Mouse (Mus musculus): ENCODE measurements around the gene Nav2. TPM values are rescaled to one million over a fixed set of nuclear protein-coding genes. Genes with fewer than 3 reads are reported as not detected.
A peak's percentile ranks its signal among the peaks of the same experiment; 100 is the strongest.

Gene Nav2
- polyA plus RNA-seq, 1 experiment = 30.3 TPM

DNA sequence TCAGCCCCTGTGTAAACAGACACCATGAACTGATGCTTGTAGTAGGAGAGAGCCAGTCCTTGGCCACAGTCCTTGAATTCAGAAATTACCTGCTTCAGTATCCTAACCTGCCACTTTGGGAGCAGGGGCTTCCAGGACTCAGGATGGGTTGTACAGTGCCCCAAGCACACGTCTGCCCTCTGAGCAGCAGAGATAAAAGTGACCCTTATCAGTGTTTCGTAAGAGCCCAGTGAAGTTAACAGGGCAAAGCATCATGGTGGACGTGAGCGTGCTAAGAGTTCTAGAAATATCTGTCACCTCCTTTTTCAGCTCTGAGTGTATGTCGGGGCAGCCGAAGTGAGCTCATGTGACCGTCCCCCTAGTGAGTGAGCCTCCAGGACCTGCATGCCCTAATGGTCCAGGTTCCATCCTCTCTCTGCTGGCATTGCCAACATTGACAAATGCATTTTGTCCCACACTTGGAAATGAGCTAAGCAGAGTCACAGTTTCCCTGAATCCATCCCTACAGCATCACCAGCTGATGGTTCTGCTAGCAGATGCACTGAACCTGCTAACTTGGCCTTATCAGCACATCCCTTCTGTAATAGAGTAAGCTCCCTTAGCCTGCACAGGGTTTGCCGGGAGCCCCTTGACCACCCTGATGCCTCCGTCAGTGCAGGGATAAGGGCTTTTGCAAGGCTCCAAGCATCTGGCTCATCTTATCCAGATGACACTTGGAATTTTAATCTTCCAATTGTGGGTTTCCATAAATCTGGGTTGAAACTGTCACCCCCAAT, 418.6 kb downstream of the Nav2 start:
- DNase-seq (ENCODE audit: low read depth) = no peak

DNA sequence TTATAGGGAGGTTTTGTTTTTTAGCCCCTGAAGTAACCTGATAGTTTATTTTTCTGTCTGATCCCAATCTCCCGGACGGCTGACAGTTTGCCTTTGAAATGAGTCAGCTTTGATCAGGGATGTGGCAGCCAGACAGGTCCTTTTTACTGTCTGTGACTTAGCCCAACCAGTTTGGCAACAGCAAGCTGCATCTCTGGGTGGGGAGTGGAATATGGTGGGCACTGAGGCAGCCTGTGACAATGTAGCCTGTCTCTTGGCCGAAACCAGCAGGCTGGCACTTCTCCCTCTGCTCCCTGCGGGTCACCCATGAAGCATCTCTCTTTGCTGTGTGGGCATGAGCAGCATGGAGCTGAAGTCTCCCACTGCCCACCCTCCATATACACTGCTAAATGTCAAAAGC, 421.7 kb downstream of the Nav2 start:
- no peak for DNase-seq (ENCODE audit: low read depth)

DNA sequence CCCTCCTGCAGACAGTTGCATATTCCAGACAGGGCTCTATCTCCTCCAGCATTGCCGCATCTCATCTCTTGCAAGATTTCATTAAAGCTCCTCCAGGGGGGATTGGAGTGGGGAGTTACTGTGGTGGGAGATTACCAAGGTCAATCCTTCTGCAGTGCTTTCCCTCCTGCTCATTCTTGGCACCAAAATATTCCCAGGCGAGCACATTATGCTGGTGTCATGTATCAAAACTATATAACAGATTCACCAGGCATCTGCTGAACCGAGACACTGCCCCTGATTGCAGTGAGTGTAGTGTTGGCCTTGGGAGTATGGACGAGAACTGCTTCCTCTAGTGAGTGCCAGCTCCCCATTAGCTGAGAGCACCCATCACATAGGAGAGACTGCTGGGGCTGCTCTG, 423.4 kb downstream of the Nav2 start:
- no peak for DNase-seq (ENCODE audit: low read depth)

DNA sequence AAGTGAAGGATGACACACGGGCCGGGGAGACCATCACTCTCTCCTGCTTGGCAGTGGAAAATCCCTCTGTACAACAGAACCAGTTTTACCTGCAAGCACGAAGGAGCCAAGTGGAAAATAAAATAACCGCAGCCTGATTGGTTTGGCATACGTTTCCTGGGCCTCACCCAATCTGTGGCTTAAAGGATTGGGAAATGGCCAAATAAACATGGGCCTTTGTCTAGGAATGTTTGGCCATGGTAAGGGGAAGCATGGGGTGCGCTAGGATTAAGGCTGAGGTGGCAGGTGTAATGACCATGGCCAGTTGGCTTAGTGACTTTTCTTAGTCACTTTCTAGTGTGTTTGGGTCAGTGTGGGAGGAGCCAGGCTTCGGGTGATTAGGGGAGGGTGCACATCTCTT, 424.1 kb downstream of the Nav2 start:
- DNase-seq (ENCODE audit: low read depth) = peak; percentile 83

DNA sequence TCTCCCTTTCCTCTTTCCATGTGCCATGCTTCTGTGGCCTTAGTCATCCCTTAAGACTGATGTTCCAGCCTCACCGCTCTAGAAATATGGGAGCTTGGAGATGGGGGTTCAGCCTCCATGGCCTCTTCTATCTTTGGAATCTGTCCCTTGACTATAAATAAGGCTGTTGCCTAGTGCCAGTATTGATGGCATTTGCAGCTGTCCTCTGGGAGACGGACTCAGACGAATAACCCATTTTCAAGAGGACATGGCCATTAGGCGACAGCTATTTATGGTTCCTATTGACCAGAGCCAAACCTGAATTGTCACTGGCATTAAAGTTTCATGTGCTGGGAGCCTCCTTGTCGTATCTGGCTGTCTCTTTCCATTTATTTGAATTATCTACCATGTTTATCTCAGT, 425.6 kb downstream of the Nav2 start:
- DNase-seq (ENCODE audit: low read depth) = no peak

DNA sequence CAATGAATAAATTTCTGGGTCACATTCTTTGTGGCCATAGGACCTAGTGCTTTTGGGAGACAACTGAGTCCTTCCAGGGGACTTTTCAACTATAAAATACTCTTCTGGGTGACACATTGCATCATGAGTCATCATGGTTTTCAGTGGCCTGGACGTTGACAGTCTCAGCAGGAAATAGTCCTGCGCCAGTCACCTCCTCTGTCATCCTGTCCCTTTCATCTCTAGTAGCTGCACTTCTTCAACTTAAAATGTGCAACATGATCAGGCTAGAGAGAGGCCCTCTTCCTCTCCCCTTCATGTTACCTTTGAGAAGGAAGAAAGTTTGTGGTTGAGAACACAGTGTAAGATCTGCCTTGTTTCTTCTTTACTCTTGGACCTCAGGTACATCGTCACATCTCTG, 426.5 kb downstream of the Nav2 start:
- no peak for DNase-seq (ENCODE audit: low read depth)

DNA sequence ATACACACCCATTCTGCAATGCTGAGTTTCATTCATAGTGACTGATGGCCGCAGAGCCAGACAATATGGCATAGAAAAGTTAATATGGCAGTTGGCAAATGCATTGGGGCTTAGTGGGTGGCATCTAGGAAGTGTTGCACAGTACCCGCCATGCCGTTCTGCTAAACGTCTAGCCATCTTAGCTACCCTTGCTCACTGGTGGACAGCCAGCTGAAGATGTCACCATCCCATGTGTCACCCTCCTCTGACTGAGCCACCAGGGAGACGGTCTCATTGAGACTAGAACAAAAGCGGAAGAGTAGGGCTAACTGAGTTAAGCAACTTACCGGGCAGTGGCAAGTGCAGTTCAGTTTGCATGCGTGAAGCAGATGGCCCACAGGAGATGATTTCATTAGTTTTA, 428.2 kb downstream of the Nav2 start:
- no peak for DNase-seq (ENCODE audit: low read depth)

DNA sequence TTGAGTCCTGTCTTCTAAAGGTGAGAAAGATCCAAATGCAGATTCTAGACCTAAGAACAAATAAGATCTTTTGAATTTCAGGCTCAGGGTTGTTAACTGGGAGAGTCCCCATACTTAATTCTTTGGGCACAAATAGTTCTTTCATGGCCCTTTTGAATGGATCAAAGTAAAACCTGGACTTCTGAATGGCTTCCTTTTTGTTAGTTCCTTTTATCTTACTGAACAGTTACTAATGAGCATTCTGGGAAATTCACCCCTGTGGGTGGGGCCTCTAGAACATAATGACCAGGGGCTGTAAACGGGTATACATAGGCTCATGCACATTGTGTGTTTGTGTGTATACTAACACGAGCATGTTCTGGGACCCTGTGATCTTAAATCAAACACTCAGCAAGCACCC, 429.2 kb downstream of the Nav2 start:
- no peak for DNase-seq (ENCODE audit: low read depth)

DNA sequence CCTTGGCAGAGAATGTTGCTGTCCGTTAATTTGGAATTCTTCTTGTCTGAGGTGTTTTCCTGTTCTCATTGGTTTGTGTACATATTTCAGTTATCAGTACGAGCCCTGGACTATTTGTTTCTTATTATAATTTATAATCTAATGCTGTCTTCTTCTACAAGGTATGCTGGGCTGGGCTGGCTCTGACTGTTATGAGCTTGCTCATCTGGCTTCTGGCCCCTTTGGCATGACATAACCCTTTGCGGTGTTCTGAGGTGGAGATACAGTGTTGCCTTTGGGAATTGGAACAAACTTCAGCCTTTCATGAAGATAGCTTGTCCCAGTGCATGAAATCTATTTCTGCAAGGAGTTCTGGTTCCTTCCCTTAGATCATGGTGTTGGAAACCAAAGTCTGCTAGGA, 431.4 kb downstream of the Nav2 start:
- DNase-seq (ENCODE audit: low read depth) = no peak

DNA sequence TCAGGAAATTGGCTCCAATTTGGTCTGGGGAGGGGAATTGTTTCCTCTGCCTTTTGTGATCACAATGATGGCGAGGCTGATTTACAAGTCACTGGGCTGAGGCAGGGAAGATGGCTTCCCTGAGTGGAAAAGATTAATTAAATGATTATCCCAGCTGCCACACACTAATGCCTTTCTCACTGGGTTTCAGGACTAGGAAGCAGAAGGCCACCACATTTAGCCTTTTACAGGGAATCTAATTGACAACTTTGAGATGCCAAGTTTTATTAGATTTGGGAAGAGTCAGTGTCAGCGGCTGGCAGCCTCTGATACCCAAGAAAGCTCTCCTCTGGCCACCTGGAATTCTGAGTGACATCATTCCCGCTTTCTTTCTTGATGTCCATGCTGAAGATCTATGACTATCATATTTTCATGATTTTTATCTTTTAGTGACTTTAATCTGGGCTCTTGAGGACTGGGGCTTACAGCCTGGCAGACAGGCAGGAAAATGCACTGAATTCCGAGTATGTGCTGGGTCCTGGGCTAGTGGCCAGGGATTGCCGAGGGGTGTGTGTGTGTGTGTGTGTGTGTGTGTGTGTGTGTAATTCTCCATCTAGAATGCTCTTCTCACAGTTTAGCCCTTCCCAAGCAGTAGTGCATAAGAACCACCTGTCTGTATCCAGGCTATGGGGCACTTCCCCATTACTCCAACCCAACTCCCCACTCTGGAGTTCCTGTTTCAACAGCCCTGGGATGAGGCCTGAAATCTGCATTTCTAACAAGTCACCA, 432.8 kb downstream of the Nav2 start:
- no peak for DNase-seq (ENCODE audit: low read depth)

DNA sequence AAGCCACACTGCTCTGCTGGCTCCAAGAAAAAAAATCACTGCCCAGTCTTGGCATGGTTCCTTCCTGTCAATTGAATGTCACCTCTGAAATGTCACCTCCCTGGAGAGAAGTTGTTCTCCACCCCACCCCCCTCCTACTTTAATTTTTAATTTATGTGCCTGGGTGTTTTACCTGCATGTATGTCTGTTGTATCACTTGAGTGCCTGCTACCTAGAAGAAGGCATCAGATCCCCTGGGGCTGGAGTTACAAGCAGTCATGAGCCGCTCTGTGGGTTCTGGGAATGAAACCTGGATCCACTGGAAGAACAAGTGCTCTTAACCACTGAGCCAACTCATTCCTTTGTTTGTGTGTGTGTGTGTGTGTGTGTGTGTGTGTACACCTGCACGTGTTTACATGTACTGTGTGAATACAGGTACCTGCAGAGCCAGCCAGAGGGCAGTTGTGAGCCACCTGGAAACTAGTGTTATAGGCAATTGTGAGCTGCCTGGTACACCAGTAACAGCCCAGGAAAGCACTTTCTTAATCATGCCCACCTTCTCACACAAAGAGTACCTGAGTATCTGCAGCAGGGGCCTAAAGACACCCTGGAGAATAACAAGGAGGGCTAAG, 433.5 kb downstream of the Nav2 start:
- DNase-seq (ENCODE audit: low read depth) = peak; percentile 44

DNA sequence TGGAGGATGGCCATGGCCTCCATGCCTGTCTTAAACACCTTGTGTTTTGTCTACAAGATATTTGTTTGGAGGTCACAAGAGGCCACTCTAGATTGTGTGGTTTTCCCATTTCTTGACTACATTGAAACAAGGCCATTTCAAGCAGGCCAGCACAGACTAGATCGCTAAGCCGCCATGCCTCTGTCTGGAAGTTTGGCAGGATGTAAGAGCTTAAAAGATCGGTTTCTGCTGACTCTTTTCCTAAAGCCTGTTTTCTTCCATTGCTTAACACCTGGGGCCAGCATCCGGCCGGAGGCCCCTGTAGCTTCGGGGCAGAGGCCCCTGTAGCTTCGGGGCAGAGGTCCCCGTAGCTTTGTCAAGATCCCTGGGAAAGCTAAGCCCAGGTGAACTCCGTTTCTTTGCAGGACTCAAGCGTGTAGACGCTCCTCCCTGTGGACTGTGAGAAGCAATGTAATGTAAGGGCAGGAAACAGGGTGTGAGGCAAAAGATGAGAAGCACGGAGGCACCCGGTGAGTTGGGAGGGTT, 434.1 kb downstream of the Nav2 start:
- DNase-seq (ENCODE audit: low read depth) = no peak

DNA sequence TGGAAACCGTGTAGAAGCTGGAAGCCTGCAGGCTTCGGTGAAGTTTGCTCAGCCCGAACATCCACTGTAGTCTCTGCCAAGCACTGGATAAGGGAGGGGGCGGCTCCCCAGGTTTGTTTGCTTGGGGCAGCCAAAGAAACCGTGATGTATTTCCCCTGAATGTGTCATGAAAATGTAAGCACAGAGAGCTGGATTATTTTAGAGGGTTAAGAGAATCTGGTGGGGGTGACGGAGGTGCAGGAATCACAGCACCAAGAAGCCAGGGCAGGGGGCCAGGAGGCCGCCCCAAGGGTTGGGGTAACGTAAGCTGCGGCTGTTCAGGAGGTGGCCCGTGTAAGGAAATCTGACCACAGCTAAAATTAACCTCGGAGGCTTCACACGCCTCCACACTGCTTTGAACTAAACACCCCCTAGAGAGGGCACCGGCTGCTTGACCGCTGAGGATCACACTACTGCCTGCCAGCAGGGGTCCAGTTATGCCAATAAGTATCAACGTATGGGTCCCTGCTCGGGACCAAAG, 434.6 kb downstream of the Nav2 start:
- DNase-seq (ENCODE audit: low read depth) = no peak

DNA sequence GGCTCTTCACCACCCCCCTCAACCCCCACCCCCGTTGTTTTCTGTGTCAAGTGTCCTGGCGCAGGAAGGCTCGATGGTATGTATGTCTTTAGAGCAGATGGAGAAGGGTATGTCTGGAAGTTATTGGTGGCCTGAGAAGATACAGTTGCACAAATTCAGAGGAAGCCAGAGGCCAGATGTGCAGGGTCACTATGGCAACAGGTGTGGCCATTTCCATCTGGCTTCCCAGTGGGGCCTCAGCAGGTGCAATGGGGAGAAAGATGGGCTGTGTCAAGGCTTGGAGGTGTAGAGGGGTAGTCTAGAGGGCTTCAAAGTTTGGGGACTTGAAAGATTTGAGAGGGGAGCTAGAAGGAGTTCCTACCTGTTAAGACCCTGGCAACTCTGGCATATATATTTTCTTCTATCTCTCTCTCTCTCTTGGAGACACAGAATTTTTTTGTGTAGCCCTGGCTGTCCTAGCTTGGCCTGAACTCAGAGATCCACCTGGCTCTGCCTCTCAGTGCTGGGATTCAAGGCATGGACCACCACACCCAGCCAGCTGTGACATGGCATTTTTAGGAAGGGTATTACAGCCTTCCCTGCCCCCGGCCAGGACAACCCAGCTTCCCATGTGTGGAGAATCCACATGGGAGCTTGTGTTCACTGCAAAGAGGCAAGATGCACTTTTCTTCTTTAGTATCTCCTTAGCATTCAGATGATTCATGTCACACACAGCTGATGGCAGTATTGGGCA, 435.4 kb downstream of the Nav2 start:
- DNase-seq (ENCODE audit: low read depth) = no peak

DNA sequence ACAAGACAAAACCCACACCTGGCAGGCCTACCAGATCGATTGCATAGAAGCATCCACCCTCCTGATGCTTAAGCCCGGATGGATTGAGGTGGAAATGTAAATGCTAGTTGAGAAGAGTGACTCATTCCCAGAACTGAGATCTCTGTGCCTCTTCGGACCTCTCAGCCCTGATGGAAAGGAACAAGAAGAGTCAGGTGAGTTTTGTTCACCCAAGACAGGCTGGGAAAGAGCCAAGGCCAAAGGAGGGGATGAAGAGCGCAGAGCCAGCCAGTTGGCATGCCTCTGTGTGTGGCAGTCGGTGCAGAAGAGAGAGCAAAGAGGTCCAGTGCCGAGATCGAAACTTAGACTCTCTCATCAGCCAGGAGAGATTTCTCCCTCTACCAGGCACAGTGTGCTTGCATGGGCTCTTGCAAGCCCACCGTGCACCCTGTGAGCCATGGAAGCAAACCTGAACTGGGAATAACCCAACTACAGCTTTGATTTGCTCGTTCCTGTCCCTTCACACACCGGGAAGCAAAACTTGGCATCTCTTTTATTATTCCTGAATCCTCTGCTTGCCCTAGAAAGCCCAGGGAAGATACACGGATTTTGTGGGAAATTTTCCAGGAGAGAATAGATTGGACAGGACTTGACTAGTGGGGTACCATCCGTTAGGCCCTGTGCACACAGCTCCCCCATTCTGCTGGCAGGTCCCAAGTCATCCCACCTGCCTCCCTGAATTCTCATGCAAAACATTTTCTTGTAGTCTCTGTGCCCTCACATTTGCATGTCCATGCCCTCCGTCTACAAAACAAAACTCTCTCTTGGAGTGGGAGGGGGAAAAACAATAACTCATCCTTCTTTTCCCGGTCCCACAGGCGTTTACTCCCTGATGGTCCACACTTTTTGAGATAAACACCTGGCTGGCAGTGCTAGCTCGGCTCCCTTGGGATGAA, 439.1 kb downstream of the Nav2 start:
- DNase-seq (ENCODE audit: low read depth) = no peak

DNA sequence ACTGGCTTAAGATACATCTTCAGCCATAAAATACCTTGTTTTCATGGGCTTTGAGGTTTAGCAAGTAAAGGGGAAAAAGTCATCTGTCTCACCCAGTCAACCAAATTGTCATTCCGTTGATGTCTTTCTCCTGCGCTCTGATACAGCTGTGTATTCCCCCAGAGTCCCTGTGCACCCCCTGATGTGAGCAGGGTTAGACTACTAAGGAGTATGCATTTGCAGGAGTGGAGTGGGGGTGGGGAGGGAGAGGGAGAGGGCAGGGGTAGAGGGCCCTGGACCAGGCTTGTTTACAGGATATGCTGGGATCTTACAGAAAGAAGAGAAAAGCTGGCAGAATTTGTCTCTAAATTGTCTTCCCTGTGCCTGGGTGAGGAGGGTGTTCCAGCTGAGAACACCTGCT, 440.1 kb downstream of the Nav2 start:
- DNase-seq (ENCODE audit: low read depth) = no peak

DNA sequence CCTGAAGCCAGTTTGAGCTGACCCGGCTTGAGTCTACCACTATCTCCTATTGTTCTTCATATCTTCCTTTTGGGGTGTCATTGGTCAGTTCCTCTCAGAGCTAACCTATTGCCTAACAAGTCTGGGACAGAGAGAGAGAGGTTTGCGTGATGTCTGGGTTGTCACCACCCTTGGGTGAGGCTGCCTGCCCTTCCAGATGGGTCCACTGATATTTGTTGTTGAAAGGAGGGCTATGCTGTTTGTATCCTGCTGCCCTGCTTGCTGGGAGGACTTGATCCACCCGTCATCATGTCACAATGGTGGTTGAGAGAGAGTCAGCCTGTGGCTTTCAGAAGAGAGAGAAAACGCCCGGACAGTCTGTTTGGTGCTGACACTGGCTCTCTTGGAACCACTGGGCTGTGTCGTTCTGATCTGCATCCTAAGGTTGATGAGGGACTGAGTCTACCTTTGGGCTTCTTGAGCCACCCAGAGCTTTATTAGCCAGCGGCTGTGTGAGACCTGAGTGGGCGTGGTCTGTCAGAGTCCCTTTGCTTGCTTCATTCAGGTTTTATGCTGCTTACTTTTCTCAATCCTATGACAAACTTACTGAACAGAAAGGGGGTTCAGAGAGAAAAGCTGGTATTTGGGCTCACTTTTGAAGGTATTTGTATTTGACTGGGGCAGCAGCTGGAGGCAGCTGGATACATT, 441.9 kb downstream of the Nav2 start:
- no peak for DNase-seq (ENCODE audit: low read depth)

DNA sequence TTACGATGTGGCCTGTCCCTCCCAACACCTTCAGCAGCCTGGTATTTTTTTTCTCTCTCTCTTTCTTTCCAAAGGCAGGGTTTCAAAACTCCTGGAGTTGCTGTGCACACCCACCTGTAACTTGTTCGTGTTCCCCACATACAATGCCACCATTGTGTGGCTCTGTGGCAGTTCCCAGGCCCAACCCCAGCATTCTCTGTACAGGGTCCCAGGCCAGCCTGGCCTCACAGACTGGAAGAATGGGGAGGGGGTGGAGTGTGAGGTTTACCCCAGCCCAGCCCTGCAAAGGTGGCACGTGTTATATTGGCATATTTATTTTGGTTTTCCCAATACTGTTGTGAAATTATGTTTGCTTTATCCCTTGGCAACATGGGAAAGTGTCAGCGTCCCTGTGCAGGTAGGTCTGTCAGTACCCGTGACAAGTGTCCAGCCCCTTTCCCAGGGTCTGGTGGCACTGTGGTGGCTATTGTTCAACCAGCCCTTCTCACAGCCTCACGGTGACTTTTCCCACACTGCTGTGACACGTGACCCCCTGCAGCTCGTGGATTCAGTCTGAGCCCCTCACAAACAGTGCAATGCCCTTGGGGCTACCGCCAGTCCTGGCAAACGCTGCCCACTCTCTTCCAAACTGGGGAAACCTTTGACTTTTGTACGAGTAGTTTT, 443.2 kb downstream of the Nav2 start:
- DNase-seq (ENCODE audit: low read depth) = no peak

DNA sequence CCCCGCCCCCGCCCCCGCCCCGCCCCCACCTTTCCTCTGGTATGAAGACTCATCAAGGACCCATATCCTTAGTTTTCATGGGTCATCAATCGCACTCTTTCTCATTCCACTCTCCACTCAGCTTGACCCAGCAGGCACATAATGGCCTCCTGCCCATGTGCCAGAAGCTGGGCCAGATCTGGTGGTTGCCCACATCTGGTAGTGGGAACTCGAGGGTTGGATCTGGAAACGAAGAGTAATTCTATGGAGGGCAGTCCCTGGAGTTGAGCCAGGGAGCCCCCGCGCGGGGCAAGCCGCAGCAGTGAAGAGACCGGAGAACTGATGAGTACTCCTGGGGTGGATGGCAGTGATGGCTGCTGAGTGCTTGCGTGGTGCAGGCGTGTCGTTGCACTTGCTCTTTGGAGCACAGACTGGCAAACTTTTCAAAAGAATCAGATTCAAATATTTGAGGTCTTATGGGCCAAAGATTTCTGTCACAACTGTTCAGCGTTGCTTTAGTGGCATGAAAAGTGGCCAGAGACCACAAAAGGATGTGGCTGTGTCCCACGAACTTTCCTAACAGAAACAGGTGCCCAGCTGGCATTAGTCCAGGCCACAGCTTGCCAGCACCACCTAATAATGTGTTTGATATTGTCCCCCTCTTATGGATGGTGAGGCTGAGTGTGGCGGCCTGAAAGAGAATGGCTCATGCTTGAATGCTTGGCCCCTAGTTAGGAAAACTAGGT, 449.1 kb downstream of the Nav2 start:
- no peak for DNase-seq (ENCODE audit: low read depth)
